Mouse (Mus musculus) splenic B cell, adult 2 months (primary cell): Measurements from ENCODE around the gene Timm29.

Experiments used
- DNase-seq: peaks from one replicate; pipeline ENCODE4 v3.0.0-alpha.2; 2011; ENCODE audit warnings: low read depth, low spot score
- H3K27me3 ChIP-seq: 2 replicates; pipeline ENCODE4 v1.6.1; 2012; ENCODE audit warnings: mild to moderate bottlenecking, low read length, moderate library complexity, mixed read lengths; ENCODE audit not compliant: control insufficient read depth, poor library complexity, insufficient read depth, severe bottlenecking
- H3K36me3 ChIP-seq: 2 replicates; pipeline ENCODE4 v1.6.1; 2012; ENCODE audit warnings: mild to moderate bottlenecking, low read length, moderate library complexity, mixed read lengths; ENCODE audit not compliant: control insufficient read depth, poor library complexity, insufficient read depth, severe bottlenecking

Gene Timm29

GRCm38 (mm10) chr9:21565004-21565586 is 27.4 kb upstream of the Timm29 start:
- H3K36me3 ChIP-seq = peaks cover 5% of the 10 kb centered on the region
- no peaks in the 10 kb centered on the region for H3K27me3 ChIP-seq
- no peak for DNase-seq

GRCm38 (mm10) chr9:21566538-21566937 is 26.0 kb upstream of the Timm29 start:
- DNase-seq = no peak
- Histone ChIP-seq H3K27me3 (no peaks in the 10 kb centered on the region), H3K36me3 (peaks cover 7% of the 10 kb centered on the region)

GRCm38 (mm10) chr9:21567051-21567450 is 25.5 kb upstream of the Timm29 start:
- H3K36me3 ChIP-seq = peaks cover 7% of the 10 kb centered on the region
- no peaks in the 10 kb centered on the region for H3K27me3 ChIP-seq
- DNase-seq = no peak

- DNase-seq = no peak
Measured at GRCm38 (mm10) chr9:21568657-21569255, 23.8 kb upstream of the Timm29 start.

GRCm38 (mm10) chr9:21574012-21574801 is 18.3 kb upstream of the Timm29 start:
- DNase-seq = no peak
- Histone ChIP-seq H3K36me3 (peaks cover 16% of the 10 kb centered on the region), H3K27me3 (no peaks in the 10 kb centered on the region)

More at GRCm38 (mm10) chr9:21568657-21569255, 23.8 kb upstream of the Timm29 start:
- H3K27me3 ChIP-seq = no peaks in the 10 kb centered on the region
- peaks cover 11% of the 10 kb centered on the region for H3K36me3 ChIP-seq

GRCm38 (mm10) chr9:21575253-21575652 is 17.3 kb upstream of the Timm29 start:
- Histone ChIP-seq H3K36me3 (peaks cover 10% of the 10 kb centered on the region), H3K27me3 (no peaks in the 10 kb centered on the region)
- no peak for DNase-seq

GRCm38 (mm10) chr9:21576286-21576685 is 16.2 kb upstream of the Timm29 start:
- no peaks in the 10 kb centered on the region for H3K27me3 ChIP-seq
- H3K36me3 ChIP-seq = peaks cover 10% of the 10 kb centered on the region
- DNase-seq = no peak

GRCm38 (mm10) chr9:21578226-21578625 is 14.3 kb upstream of the Timm29 start:
- Histone ChIP-seq H3K27me3 (no peaks in the 10 kb centered on the region), H3K36me3 (peaks cover 5% of the 10 kb centered on the region)
- DNase-seq = no peak

- Histone ChIP-seq H3K36me3 (peaks cover 11% of the 10 kb centered on the region), H3K27me3 (no peaks in the 10 kb centered on the region)
- DNase-seq = no peak
Measured at GRCm38 (mm10) chr9:21585401-21585800, 7.1 kb upstream of the Timm29 start.

- no peak for DNase-seq
- Histone ChIP-seq H3K36me3 (peaks cover 11% of the 10 kb centered on the region), H3K27me3 (no peaks in the 10 kb centered on the region)
Measured at GRCm38 (mm10) chr9:21587678-21588349, 4.7 kb upstream of the Timm29 start.

- peaks cover 9% of the 10 kb centered on the region for H3K36me3 ChIP-seq
- H3K27me3 ChIP-seq = no peaks in the 10 kb centered on the region
- no peak for DNase-seq
Measured at GRCm38 (mm10) chr9:21588350-21588749, 4.2 kb upstream of the Timm29 start.

GRCm38 (mm10) chr9:21589538-21589937 is 3.0 kb upstream of the Timm29 start:
- peaks cover 9% of the 10 kb centered on the region for H3K36me3 ChIP-seq
- H3K27me3 ChIP-seq = no peaks in the 10 kb centered on the region
- no peak for DNase-seq

- Histone ChIP-seq H3K36me3 (peaks cover 7% of the 10 kb centered on the region), H3K27me3 (no peaks in the 10 kb centered on the region)
- peak; percentile 72 for DNase-seq
Measured at GRCm38 (mm10) chr9:21591127-21591830, 1.2 kb upstream of the Timm29 start.
